Mouse (Mus musculus) liver, embryonic 13.5 days (tissue): Measurements from ENCODE around the gene Gbp10. TPM values are rescaled to one million over a fixed set of nuclear protein-coding genes. Genes with fewer than 3 reads are reported as not detected.
"Not testable (repeated sequence)": the region's sequence is repeated elsewhere in the genome, so short reads cannot be mapped to it uniquely, and the experiment has no call there.

ENCODE experiments used
- ATAC-seq: fragments of 200-750 bp; cut with Nextera tagmentation; 2 replicates; pipeline ENCODE4 v1.8.0; 2017; ENCODE audit warnings: low read depth, mild to moderate bottlenecking, moderate number of reproducible peaks, moderate library complexity
- DNase-seq: peaks from one replicate; pipeline ENCODE4 v3.0.0; 2022
- H3K27ac ChIP-seq: fragments of 300-500 bp; sonication (generic); 2 replicates; pipeline ENCODE4 v1.5.1; 2015; ENCODE audit warnings: moderate library complexity, mild to moderate bottlenecking, inconsistent platforms
- H3K27me3 ChIP-seq: fragments of 300-500 bp; sonication (generic); 2 replicates; pipeline ENCODE4 v1.6.1; 2015; ENCODE audit warnings: mild to moderate bottlenecking, inconsistent platforms
- H3K36me3 ChIP-seq: fragments of 300-500 bp; sonication (generic); 2 replicates; pipeline ENCODE4 v1.6.1; 2015; ENCODE audit warnings: mild to moderate bottlenecking, inconsistent platforms
- H3K4me1 ChIP-seq: fragments of 300-500 bp; sonication (generic); replicated peaks from 2 replicates; pipeline ENCODE4 v1.6.1; 2015; ENCODE audit warnings: inconsistent platforms
- H3K4me2 ChIP-seq: fragments of 300-500 bp; sonication (generic); 2 replicates; pipeline ENCODE4 v1.6.1; 2015; ENCODE audit warnings: inconsistent platforms, mild to moderate bottlenecking, moderate library complexity
- H3K4me3 ChIP-seq: fragments of 300-500 bp; sonication (generic); replicated peaks from 2 replicates; pipeline ENCODE4 v1.5.1; 2015; ENCODE audit warnings: mild to moderate bottlenecking, inconsistent platforms
- H3K9ac ChIP-seq: fragments of 300-500 bp; sonication (generic); 2 replicates; pipeline ENCODE4 v1.6.1; 2015; ENCODE audit warnings: mild to moderate bottlenecking, inconsistent platforms
- H3K9me3 ChIP-seq: fragments of 300-500 bp; sonication (generic); replicated peaks from 2 replicates; pipeline ENCODE4 v1.6.1; 2016; ENCODE audit warnings: inconsistent platforms
- WGBS: fragments of 180-500 bp; shearing (Covaris S2); methylation state at CpG from one replicate; pipeline ENCODE4 v1.1.7; 2015; ENCODE audit not compliant: insufficient replicate concordance; 5-methylcytosine and 5-hydroxymethylcytosine counted together
- polyA plus RNA-seq: library from polyadenylated mRNA; unstranded; fragments of >200 nt; fragmentation: Nextera tagmentation; extraction: Ambion mirVana; gene quantifications from 2 replicates; pipeline ENCODE4 v1.2.1, GENCODE M21; 2015

The Gbp10 gene
- polyA plus RNA-seq, 1 experiment from 2014 or later: 0.03 TPM

- H3K9me3 ChIP-seq, H3K4me1 ChIP-seq, H3K36me3 ChIP-seq, H3K4me3 ChIP-seq, H3K27me3 ChIP-seq, ATAC-seq, DNase-seq, H3K4me2 ChIP-seq, H3K9ac ChIP-seq, H3K27ac ChIP-seq: not testable (repeated sequence)
- WGBS: 14% methylated on average over 2 of the region's 2 CpGs
Observed at GRCm38 (mm10) chr5:105192536-105192935, 46.8 kb downstream of the Gbp10 start.

DNA sequence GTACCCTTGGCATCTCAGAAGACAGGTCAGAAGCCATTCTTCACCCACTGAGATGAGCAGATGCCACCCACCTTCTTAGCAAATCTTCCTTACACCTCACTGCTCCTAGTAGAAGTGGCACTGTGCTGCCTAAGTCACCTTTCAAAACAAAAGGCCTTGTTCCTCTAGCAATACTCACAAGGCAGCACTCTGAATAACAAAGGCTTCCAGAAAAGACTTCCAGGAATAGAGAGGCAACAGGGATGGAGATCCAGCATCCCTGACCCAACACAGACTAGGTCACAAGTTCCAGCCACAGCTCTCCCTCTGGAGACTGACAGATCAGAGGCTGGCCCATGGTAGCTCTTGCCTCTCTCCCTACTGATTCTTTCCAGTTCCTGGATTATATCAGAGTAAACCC lies 57.9 kb downstream of the Gbp10 start:
- no peak overlapping the region for H3K9ac ChIP-seq
- H3K36me3 ChIP-seq: no peaks in the 10 kb centered on the region
- no peaks in the 10 kb centered on the region for H3K9me3 ChIP-seq
- H3K27ac ChIP-seq: no peak overlapping the region
- no peaks in the 10 kb centered on the region for H3K27me3 ChIP-seq
- no peak overlapping the region for H3K4me2 ChIP-seq
- H3K4me3 ChIP-seq: no peak overlapping the region
- no peaks in the 10 kb centered on the region for H3K4me1 ChIP-seq
- DNase-seq (no peak), ATAC-seq (no peak)

Other genes with a start within 250 kb of the Gbp10 start
- 0.98 and 1.1 TPM in 2 replicates for gene Gbp9, start 100.0 kb downstream of the Gbp10 start, polyA plus RNA-seq
- 1.4 and 1.6 TPM in 2 replicates for gene Gbp8, start 100.0 kb downstream of the Gbp10 start, polyA plus RNA-seq
- gene Gbp4, start 99.9 kb downstream of the Gbp10 start, polyA plus RNA-seq: 0.90 and 1.0 TPM in 2 replicates
- not detected in 2 replicates for gene Gm43302, start 54.2 kb upstream of the Gbp10 start, polyA plus RNA-seq
- 1.2 TPM in 2 replicates for gene Gbp6, start 54.2 kb upstream of the Gbp10 start, polyA plus RNA-seq
- gene Lrrc8b, start 176.2 kb upstream of the Gbp10 start, polyA plus RNA-seq: 4.1 and 5.7 TPM in 2 replicates